Mouse (Mus musculus): ENCODE results near the gene Pard3.

The Pard3 gene

DNA sequence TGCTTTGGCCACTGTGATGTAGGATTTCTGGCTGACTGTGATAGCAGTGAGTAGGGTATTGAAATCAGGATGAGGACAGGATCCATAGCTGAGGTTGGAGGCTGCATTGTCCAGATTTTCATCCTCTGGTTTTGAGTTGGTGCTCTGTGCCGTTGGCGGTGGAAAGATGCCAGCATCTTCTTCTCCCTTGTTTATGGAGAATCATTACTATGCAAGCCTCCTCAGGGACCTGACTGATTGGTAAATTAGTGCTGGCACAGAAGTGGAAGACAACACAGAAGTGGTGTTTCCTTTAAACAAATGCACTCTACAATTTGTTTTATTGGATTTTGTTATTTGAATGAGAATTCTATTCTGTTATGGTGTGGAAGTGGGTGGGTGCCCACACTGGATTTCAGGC, 18.8 kb downstream of the Pard3 start:
- DNase-seq (ENCODE audit: extremely low spot score, low read depth, low spot score), result no peak

DNA sequence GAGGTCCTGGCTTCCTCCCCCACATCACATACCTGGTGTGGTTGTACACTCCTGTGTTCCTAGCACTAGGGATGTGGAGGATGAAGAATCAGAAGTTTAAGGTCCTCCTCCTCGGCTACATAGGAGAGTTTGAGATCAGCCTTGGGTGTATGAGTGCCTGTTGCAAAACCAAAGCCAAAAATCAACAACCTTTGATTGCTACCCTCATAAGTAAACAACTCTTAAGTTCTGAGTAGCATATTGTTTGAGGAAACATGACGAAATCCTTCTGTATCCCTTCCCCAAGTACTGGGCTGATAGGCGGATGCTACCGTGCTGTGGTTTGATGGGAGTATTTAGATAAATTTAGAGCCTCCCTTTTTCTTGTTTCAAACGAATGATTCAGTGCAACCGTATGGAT, 20.9 kb downstream of the Pard3 start:
- DNase-seq (ENCODE audit: extremely low spot score, low read depth, low spot score), result no peak

DNA sequence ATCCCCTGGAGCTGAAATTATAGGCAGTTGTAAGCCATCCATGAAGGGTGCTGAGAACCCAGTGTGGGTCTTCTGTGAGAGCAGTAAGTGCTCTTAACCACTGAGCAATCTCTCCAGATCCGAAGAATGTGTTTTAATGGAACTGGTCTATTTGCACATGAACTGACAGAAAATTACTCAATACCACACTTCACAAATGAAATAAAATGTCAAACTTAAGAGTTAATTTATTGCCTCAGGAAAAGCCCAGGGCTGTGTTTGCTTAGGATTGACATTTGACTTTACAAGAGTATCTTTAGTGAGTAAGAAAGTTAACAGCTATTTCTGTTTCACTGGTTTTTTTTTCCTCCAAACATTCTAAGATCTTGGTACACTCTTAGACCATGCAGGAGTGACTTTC, 23.7 kb downstream of the Pard3 start:
- DNase-seq (ENCODE audit: extremely low spot score, low read depth, low spot score), result no peak

GRCm38 (mm10) chr8:127088372-127088771, 24.7 kb downstream of the Pard3 start:
- DNase-seq (ENCODE audit: extremely low spot score, low read depth, low spot score), result no peak

GRCm38 (mm10) chr8:127089021-127089420, 25.3 kb downstream of the Pard3 start:
- no peak for DNase-seq (ENCODE audit: extremely low spot score, low read depth, low spot score)

GRCm38 (mm10) chr8:127090435-127090834, 26.7 kb downstream of the Pard3 start:
- DNase-seq (ENCODE audit: extremely low spot score, low read depth, low spot score), result no peak

GRCm38 (mm10) chr8:127091936-127092335, 28.2 kb downstream of the Pard3 start:
- no peak for DNase-seq (ENCODE audit: extremely low spot score, low read depth, low spot score)

DNA sequence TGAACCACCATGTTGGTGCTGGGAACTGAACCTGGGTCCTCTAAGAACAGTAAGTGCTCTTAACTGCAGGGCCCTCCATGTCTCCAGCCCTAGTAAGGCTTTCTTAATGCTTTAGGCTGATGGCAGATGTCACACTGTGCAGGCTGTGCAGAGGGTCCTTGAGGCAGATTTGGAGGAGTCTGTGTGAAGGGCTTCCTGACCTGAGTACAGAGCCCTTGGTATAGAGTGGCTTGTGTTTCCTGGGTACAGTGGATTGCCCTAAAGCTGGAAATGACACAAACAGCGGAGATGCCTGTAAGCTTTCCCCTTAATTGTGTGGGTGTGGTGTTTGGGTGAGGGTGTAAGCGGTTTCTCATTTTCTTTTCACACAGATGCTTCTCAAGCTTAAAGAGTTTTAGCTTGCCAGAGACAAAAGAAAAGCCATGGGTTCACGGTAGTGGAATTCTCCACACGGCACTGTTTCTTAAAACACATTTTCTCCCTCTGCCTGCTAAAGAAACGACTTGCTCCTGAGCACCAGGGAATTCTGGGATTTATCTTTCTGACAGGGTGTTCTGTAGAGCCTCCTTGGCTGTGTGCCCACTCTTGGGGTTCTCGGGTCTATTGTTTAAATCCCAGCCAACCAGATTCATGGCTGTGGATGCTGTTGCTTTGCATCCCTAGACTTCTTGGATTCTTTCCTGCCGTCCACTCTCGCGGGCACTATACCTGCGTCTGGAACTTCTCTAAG, 28.9 kb downstream of the Pard3 start:
- no peak for DNase-seq (ENCODE audit: extremely low spot score, low read depth, low spot score)

- DNase-seq (ENCODE audit: extremely low spot score, low read depth, low spot score), result no peak
Measured at GRCm38 (mm10) chr8:127093113-127093426, 29.4 kb downstream of the Pard3 start.

DNA sequence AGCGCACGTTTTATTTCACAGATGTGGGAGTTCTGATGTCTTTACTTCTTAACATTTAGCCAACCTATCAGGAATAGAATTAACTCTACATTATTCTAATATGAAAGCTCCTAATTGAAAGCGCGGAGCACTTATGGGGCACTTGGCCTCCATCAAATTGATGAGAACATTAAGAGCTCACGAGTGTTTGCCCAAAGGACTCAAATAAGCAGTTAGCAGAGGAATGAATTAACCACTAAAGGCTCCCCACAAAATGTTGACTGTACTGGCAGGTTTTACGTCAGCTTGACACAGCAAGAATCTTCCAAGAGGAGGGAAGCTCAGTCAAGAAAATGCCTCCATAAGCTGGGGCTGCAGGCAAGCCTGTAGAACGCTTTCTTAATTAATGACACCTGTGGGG, 32.1 kb downstream of the Pard3 start:
- DNase-seq (ENCODE audit: extremely low spot score, low read depth, low spot score), result no peak

DNA sequence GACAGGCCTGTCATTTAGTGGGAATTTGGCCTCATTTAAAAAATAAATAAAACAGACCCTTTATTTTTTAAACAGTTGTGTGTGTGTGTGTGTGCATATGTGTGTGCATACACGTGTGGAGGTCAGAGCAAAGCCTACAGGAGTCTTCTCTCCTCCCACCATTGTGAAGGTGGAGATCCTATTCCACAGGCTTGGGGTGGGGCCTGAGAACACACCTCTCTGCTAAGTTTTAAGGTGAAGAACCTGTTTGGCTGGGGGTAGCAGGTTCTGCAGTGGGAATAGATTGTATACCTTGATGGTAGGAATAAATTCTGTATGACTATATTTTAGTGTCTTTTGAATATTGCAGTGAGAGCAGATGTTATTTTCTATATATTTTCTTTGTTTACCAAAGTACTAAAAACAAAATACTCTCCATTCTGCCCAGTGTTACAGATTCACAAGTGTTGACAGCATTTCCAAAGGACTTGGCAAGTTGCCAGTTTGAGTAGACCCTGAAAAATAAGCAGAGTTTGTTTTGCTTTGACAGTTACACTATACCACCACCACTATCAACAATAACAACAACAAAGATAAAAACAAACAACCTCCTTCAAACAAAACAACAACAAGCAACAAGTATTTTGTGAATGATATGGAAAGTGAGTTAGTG, 35.9 kb downstream of the Pard3 start:
- no peak for DNase-seq (ENCODE audit: extremely low spot score, low read depth, low spot score)

- DNase-seq (ENCODE audit: extremely low spot score, low read depth, low spot score), result no peak
Measured at GRCm38 (mm10) chr8:127103256-127103655, 39.6 kb downstream of the Pard3 start.

- DNase-seq (ENCODE audit: extremely low spot score, low read depth, low spot score), result no peak
Measured at GRCm38 (mm10) chr8:127104616-127105015, 40.9 kb downstream of the Pard3 start.

DNA sequence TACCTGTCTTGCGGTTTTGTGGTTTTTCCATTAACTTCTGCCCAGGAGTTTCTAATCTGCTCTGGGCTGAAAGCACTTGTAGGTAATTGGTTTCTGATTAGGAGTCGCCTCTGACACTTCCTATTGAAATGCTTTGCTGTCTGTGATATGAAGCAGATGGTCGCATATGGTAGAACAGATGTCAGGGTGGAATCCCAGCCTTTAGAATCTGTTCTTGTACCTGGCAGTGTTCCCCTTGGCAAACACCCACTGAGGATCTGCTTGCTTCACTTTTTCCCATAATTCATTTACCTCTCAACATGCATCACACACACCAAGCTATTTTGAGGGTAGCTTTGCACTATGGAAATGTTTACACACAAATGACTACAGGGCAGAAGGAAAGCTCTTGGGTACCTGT, 44.2 kb downstream of the Pard3 start:
- no peak for DNase-seq (ENCODE audit: extremely low spot score, low read depth, low spot score)

DNA sequence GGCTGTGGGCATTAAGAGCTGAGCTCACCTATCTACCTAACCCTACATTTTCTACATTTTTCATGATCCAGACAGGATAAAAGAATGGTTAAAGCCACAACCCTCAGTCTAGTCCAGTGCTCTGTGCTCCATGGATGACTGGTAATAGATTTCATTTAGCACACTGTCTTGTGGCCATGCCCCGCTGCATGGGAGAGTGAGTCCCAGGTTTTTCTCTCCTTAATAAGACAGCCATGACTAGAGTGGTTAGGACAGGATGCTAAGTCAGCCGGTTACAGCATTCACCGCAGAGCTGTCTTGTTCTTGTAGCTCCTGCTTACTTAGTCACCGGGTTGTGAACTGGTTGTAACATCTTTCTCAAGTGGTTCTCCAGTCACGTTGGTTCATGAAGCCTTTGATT, 49.5 kb downstream of the Pard3 start:
- DNase-seq (ENCODE audit: extremely low spot score, low read depth, low spot score), result no peak

- no peak for DNase-seq (ENCODE audit: extremely low spot score, low read depth, low spot score)
Measured at GRCm38 (mm10) chr8:127115837-127116236, 52.1 kb downstream of the Pard3 start.

DNA sequence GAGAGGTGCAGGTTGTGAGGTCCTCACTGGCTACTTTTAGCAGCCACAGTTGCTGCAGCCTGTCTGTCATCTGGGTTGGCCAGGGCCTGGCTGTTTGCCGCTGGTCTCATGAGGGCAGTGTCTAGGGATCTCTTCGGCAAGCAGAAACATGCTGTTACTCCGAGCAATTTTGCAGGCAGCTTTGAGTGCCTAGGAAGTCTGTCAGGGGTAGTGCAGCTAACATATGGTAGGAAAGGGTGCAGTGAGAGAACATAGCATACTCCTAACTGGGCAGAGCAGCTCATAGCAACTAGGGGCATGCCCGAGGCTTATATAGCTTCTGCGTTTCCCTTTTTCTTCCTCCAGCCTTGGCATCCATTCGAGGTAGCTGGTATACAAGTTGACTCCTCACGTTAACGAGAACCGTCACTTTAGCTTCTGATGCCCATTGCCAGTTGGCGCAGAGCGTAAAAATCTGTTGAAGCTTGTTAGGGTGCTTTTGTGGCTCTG, 54.7 kb downstream of the Pard3 start:
- no peak for DNase-seq (ENCODE audit: extremely low spot score, low read depth, low spot score)

DNA sequence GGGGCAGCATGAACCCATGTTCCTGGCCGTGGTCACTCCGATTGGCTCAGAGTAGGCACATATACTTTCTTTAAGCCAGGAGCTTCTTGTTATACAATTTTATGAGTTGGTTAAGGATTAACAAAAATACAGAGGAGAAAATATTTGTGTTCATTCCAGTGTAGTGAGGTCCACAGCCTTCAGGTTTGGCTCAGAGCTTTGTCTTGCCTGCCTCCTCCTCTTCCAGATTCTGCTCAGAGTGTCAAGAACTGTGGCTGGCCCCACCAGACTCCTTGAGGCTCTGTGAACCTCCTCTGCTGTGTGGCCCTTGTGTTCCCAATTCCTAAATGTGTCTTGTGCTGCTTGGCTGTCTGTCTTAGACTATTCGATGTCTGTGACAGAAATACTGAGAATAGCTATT, 59.7 kb downstream of the Pard3 start:
- no peak for DNase-seq (ENCODE audit: extremely low spot score, low read depth, low spot score)

DNA sequence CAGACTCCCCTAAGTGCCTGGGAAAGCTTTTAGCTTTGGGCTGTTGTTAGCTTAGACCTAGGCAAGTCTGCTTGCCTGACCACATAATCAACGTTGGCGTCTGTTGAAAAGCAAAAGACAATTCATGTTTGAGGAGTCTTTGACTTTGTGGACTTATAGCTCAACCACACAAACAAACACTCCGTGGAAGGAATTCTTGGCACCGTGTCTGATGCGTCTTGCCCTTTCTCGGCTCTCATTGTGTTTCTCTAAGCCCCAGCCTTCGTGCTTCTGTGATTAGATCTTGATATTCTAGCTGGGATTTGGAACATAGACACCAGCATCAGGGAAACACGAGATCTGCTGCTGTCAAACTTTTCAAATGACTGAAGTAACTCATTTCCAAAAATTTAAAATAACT, 61.1 kb downstream of the Pard3 start:
- no peak for DNase-seq (ENCODE audit: extremely low spot score, low read depth, low spot score)

- DNase-seq (ENCODE audit: extremely low spot score, low read depth, low spot score), result no peak
Measured at GRCm38 (mm10) chr8:127125686-127126683, 62.3 kb downstream of the Pard3 start.

DNA sequence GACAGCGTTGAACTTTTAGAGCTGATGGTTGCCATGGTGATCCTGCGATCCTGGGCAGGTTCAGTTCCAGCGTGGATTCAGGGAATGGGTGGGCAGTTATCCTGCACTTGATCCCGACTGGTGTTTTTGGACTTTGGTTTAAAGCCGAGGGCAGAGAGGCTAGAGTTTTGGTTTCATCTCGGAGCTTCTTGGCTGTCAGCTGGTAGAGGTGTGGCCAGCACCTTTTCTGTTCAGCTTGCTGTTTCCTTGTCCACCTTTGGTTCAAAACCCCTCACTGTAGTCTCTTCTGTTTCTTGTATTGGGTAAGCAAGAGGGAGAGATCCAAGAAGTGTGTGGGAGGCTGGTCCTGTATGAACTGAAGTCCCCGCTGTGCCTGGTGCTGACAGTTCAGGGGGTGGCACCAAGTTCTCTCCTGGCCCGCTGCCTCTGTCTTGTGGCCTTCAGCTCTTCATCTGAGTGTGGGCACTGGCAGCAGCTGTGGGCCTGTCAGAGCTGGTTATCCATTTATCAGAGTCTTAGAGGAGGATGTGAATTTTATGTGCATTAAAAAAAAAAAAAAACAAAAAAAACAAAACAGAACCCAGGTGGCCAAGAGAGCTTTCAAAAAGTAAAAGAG, 65.2 kb downstream of the Pard3 start:
- DNase-seq (ENCODE audit: extremely low spot score, low read depth, low spot score), result no peak

All from hindlimb bud, embryonic 11.5 days (tissue).